Mouse (Mus musculus): Measurements from ENCODE around the gene Pkig.
"Not testable (repeated sequence)": the region's sequence is repeated elsewhere in the genome, so short reads cannot be mapped to it uniquely, and the experiment has no call there.

The Pkig gene

GRCm38 (mm10) chr2:163657975-163658886 lies at the start of gene Pkig:
Gene Pkig, plus strand, starts transcription at chr2:163658386.
- DNase-seq (ENCODE audit: low spot score), result peak; percentile 93

DNA sequence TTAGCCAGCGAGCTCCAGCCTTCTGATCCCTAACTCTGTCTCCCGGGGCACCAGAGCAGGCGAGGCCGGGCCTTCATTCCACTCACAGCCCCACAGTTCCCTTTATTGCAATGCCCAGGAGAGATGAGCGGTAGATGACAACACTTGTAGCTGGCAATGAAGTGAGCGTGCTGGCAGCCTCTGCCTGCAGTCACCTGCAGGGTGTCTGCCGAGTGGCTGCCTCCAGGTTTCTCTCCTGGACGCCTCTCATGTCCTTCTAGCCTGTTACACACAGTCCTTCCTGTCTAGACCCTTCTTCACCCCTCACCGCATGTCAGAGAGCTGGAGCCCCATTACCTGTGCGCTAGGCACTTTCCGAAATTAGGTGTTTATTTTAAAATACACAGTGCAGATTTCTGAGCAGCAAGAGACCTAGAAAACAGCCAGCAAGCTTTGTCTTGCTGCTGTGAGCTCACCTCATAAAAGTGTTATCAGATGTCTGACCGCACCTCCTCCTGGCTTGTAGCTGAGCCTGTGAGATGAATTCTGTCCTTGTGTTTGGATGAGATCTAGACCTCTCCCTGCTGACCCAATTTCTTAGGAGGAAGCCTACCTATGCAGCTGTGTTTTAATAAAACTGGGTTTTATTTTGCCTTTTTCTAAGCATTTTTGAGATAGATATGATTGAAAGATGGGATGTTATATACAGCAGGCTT lies 48.8 kb upstream of the Pkig start:
- no peak for DNase-seq (ENCODE audit: low spot score)

- no peak for DNase-seq (ENCODE audit: low spot score)
These were observed 47.0 kb upstream of the Pkig start for GRCm38 (mm10) chr2:163611176-163611575.

- DNase-seq (ENCODE audit: low spot score), result no peak
These were observed 45.0 kb upstream of the Pkig start for GRCm38 (mm10) chr2:163613206-163613605.

- DNase-seq (ENCODE audit: low spot score), result no peak
These were observed 44.2 kb upstream of the Pkig start for GRCm38 (mm10) chr2:163613990-163614389.

DNA sequence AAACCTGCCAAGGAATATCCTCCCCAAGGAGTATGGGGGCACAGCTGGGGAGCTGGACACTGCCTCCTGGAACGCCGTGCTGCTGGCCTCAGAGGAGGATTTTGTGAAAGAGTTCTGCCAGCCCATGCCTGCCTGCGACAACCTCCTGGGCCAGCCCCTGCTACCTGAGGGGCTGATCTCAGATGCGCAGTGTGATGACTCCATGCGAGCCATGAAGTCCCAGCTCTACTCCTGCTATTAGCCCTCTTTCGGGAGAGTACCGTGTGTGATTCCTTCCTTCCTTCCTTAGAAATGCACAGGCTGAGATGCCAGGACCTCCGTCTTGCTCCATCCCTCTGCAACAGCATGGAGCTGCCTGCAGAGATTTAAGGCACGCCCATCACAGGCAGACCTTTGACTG lies 42.8 kb upstream of the Pkig start:
- no peak for DNase-seq (ENCODE audit: low spot score)

- DNase-seq (ENCODE audit: low spot score), result no peak
These were observed 42.1 kb upstream of the Pkig start for GRCm38 (mm10) chr2:163615906-163616651.

- DNase-seq (ENCODE audit: low spot score), result no peak
These were observed 41.4 kb upstream of the Pkig start for GRCm38 (mm10) chr2:163616652-163617227.

DNA sequence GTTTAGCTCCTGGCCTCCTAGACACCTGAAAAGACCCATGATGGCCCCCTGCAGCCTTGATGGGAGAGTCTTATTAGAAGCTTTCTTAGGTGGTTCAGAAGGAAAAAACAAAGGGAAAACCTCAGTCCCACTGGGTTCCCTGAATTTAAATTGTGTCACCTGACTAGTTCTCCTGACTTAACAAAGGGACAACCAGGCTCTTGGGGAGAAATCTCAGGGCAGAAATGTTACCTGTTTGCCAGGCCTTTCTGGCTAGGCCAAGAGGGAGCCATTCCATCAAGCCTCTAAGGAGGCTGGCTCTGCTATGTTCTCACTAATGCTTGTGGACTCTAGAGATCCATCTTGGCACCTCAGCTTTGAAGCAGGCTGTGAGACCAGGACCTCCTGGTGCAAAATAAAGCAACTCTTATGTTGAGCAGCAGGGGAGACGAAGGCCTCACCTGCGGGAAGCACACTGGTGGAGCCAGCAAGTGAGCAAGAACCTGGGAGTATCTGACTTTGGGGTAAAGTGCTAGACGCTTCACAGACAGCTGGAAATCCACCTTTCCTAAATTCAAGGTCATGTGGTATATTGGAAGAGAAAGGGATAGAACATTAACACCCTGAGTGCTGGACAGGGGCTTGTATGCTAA lies 40.8 kb upstream of the Pkig start:
- DNase-seq (ENCODE audit: low spot score), result no peak

- no peak for DNase-seq (ENCODE audit: low spot score)
These were observed 40.3 kb upstream of the Pkig start for GRCm38 (mm10) chr2:163617874-163618273.

DNA sequence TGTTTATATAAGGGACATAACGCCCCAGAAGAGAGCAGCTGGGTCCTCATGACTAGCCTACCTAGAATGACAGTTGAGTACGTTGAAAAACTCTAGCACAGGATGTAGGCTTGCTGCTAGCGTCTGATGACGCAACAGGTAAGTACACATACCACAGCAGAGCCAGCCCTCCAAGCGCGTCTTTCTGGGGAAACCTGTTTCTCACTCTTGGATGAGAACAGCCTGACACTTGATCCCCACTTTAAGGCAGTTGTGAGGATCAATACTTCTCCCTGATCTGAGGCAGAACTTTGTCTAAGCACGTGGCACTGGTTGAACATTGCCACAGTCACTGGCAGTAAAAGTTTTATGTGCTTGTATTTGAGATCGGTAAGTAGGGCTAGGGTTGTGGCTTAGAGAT lies 37.7 kb upstream of the Pkig start:
- no peak for DNase-seq (ENCODE audit: low spot score)

DNA sequence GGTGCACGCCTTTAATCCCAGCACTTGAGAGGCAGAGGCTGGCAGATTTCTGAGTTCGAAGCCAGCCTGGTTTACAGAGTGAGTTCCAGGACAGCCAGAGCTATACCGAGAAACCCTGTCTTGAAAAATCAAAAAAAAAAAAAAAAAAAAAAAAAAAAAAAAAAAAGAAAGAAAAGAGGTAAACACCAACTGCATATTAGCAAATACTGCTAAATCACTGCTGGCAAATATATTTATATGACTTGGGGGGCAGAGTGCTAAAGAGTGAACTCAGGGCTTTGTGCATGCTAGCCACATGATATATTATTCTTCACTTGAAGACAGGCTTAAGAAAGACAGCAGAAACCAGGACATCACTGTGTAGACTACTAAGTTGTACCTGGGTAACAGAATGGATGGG lies 36.8 kb upstream of the Pkig start:
- DNase-seq (ENCODE audit: low spot score), result not testable (repeated sequence)

GRCm38 (mm10) chr2:163631223-163631622 lies 27.0 kb upstream of the Pkig start:
- DNase-seq (ENCODE audit: low spot score), result no peak

DNA sequence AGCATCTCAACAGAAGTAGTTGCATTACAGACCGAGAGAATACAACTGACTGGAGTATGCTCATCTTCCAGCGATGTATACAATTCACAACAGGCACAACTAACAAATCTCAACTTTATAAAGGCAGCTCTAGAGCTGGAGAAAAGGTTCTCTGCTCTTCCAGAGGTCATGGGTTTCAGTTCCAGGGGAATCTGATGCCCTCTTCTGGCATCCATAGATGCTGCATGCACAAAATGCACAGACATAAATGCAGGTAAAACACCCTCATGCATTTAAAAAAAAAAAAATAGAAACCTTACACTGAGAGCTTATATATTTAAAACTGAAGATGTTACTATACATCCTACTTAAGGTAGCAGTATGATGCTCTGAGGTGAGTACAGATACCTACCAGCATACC lies 26.5 kb upstream of the Pkig start:
- no peak for DNase-seq (ENCODE audit: low spot score)

- DNase-seq (ENCODE audit: low spot score), result no peak
These were observed 24.0 kb upstream of the Pkig start for GRCm38 (mm10) chr2:163634211-163634610.

- no peak for DNase-seq (ENCODE audit: low spot score)
These were observed 22.1 kb upstream of the Pkig start for GRCm38 (mm10) chr2:163636057-163636456.

DNA sequence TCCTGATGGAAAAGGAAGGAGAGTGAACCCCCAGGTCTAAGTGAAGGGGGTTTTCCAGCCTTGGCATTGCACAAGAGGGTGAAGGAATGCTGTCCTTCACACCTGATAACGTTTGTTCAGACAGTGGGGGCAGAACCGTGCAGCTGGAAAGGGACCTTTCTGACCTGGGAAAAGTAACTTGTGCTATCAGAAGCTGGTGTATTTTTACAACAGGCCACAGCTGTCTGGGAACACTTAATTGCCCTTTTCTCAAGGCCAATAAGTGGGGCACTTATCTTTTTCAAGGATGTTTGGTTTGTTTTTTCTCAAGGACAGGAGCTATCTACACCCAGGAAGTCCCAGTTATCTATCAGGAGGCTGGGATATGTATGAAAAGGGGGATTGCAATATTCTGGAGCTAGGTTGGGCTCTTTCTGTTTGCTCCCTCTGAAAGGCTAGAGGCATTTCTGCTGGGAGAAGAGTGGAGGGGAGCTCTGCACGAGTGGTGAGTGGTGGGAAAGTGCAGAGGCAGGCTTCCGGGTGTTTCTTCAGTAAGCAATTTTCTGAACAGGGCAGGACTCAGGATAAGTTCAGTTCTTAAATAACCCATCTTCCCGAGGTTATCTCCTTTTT lies 20.4 kb upstream of the Pkig start:
- DNase-seq (ENCODE audit: low spot score), result no peak

DNA sequence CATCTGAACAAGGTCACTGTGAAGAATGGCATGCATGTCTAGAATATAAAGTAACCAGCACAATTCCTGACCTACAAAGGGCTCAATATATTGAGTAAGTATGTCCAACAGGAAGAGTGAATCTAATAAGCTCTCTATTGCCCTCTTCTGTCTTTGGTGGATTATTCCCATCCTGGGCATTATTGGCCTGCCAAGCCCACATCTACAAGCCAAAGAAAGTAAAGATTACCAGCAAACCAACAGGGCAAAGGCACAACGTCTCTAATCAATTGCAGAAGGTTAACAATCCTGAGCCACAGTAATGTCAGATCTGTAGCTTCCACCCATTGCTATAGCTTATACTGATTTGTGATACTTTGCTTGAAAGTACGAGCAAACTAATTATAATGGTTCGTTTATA lies 17.7 kb upstream of the Pkig start:
- DNase-seq (ENCODE audit: low spot score), result no peak

- no peak for DNase-seq (ENCODE audit: low spot score)
These were observed 16.5 kb upstream of the Pkig start for GRCm38 (mm10) chr2:163641681-163642080.

DNA sequence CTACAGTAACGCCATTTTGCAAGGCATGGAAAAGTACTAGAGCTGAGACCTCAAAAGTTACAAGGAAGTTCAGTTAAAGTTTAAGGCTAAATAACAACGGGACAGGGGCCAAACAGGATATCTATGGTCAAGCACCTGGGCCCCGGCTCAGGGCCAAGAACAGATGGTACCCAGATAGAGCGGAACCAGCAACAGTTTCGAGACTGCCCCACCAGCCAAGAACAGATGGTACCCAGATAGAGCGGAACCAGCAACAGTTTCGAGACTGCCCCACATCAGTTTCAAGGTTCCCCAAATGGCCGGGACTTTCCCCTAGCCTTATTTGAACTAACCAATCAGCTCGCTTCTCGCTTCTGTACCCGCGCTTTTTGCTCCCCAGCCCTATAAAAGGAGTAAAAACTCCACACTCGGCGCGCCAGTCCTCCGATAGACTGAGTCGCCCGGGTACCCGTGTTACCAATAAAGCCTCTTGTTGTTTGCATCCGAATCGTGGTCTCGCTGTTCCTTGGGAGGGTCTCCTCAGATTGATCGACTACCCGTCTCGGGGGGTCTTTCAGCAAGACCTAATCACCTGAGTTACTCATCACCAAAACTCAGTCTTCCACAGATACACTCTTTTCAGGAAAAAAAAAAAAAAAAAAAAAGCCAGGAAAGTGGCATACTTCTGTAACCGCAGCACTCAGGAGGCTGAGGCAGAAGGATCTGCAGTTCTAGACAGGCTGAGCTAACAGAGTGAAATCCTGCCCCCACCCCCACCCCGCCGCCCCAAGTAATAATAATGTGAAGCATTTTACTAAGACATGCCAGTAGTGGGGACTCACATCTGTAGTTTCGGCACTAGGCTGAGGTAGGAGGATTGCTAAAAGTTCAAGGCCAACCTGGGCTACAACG lies 15.3 kb upstream of the Pkig start:
- peak; percentile 63 for DNase-seq (ENCODE audit: low spot score)

Measured in testis, postnatal 10 days (tissue).